Mouse (Mus musculus) thymus, adult 2 months (tissue): Measurements from ENCODE around the gene Itpkb.

ENCODE experiments used
- CTCF ChIP-seq: fragments of 200-500 bp; IDR thresholded peaks from 2 replicates; pipeline ENCODE4 v1.5.1; 2012; ENCODE audit warnings: mild to moderate bottlenecking, control low read depth, low read length, moderate library complexity, borderline replicate concordance; ENCODE audit not compliant: control insufficient read depth, poor library complexity, insufficient read depth; ENCODE audit errors: extremely low read depth
- POLR2A ChIP-seq: fragments of 200-500 bp; IDR thresholded peaks from 2 replicates; pipeline ENCODE4 v1.6.1; 2012; ENCODE audit warnings: mild to moderate bottlenecking, low read length, control low read depth, moderate library complexity; ENCODE audit not compliant: control insufficient read depth, poor library complexity, insufficient read depth; ENCODE audit errors: extremely low read depth

DNA sequence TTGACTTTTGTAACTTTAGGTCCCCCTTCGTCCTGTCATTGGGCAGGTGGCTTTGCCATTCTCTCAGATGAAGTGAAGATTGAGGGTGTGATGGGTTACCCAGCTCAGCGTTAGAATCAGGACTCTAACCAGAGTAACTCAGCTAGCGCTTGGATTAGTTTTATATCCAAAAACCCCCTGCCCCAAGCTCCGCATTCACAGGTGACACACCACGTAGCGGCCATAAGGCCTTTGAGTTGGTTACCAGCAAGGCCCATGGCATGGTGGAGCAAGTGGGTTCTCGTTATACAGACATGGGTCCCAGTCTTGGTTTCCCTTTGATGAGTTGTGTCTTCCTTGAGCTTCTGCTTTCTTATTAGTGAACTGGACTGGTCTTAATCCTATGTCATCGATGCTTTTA, 53.6 kb downstream of the Itpkb start:
- TF ChIP-seq CTCF (no peak), POLR2A (no peak)
